Mouse (Mus musculus) embryonic fibroblast, embryonic 13.5 days (primary cell): Measurements from ENCODE around the gene Mrpl4.

Experiments used
- CTCF ChIP-seq: IDR thresholded peaks from 2 replicates; pipeline ENCODE4 v1.5.1; 2011; ENCODE audit warnings: mild to moderate bottlenecking, control low read depth, low read length, moderate library complexity, borderline replicate concordance; ENCODE audit not compliant: insufficient read depth
- POLR2A ChIP-seq: IDR thresholded peaks from 2 replicates; pipeline ENCODE4 v1.6.1; 2011; ENCODE audit warnings: low read depth, mild to moderate bottlenecking, control low read depth, low read length, moderate library complexity

DNA sequence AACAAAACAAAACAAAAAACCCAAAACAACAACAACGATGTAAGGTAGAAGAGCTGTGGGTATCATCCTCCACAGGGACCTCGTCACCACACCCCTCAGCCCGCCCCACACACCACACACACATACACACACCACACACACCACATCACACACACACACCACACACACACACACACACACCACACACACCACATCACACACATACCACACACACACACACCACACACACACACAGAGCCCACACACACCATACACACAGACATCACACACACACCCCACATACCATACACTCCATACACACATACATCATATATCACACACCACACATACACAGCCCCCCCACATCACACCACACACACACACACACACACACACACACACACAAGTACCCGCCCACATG, 11.0 kb upstream of the Mrpl4 start:
- TF ChIP-seq CTCF: no peak
- TF ChIP-seq POLR2A: no peak
